Mouse (Mus musculus): ENCODE measurements around the gene Ccdc9b.

- TF ChIP-seq CTCF (IDR thresholded peaks at IDR 0.05; ENCODE audit: insufficient read depth, low read length) (no peak), POLR2A (IDR thresholded peaks at IDR 0.05; ENCODE audit: borderline replicate concordance, extremely low read depth, low read depth, low read length) (no peak)
Measured at GRCm38 (mm10) chr2:118762784-118763148, 305 bp upstream of the Ccdc9b start.
